Mouse (Mus musculus) cortical plate, adult 2 months (tissue): ENCODE data around the gene A030003K21Rik. TPM values are rescaled to one million over a fixed set of nuclear protein-coding genes. Genes with fewer than 3 reads are reported as not detected.
"Not testable (repeated sequence)": the region's sequence is repeated elsewhere in the genome, so short reads cannot be mapped to it uniquely, and the experiment has no call there.

Experiments
- H3K27ac ChIP-seq: fragments of 200-500 bp; 2 replicates; pipeline ENCODE4 v1.5.1; 2012; ENCODE audit warnings: low read length, control low read depth, inconsistent platforms; ENCODE audit not compliant: insufficient read depth
- H3K4me1 ChIP-seq: fragments of 200-500 bp; 2 replicates; pipeline ENCODE4 v1.6.1; 2011; ENCODE audit warnings: low read length; ENCODE audit not compliant: control insufficient read depth, insufficient read depth
- H3K4me3 ChIP-seq: fragments of 200-500 bp; 2 replicates; pipeline ENCODE4 v1.5.1; 2011; ENCODE audit warnings: mild to moderate bottlenecking, low read length, control low read depth; ENCODE audit not compliant: insufficient read depth
- CTCF ChIP-seq: fragments of 200-500 bp; IDR thresholded peaks from 2 replicates; pipeline ENCODE4 v1.5.1; 2011; ENCODE audit warnings: mild to moderate bottlenecking, control low read depth, low read length; ENCODE audit not compliant: insufficient read depth; ENCODE audit errors: extremely low read depth
- POLR2A ChIP-seq: fragments of 200-500 bp; IDR thresholded peaks from 2 replicates; pipeline ENCODE4 v1.6.1; 2011; ENCODE audit warnings: mild to moderate bottlenecking, low read length, control low read depth; ENCODE audit not compliant: insufficient read depth; ENCODE audit errors: extremely low read depth
- polyA plus RNA-seq: library from polyadenylated mRNA; depleted of rRNA; stranded (reverse); fragments of >200 nt; gene quantifications from 2 replicates; pipeline ENCODE4 v1.2.3, GENCODE M21; 2012

A030003K21Rik gene
- polyA plus RNA-seq, 1 experiment, result not detected

- Histone ChIP-seq H3K4me3 (no peak overlapping the region), H3K4me1 (no peaks in the 10 kb centered on the region), H3K27ac (peak overlapping the region; percentile 14; the same call in 1 of the 2 replicates)
- TF ChIP-seq CTCF (no peak), POLR2A (no peak)
These were observed 30.1 kb upstream of the A030003K21Rik start for GRCm38 (mm10) chr1:82973244-82973643.

- Histone ChIP-seq H3K4me3 (no peak overlapping the region), H3K4me1 (no peaks in the 10 kb centered on the region), H3K27ac (no peak overlapping the region)
- TF ChIP-seq CTCF (no peak), POLR2A (no peak)
These were observed 28.9 kb upstream of the A030003K21Rik start for GRCm38 (mm10) chr1:82972046-82972445.

- TF ChIP-seq CTCF (no peak), POLR2A (no peak)
- H3K27ac ChIP-seq, result no peak overlapping the region
- no peaks in the 10 kb centered on the region for H3K4me1 ChIP-seq
- H3K4me3 ChIP-seq, result no peak overlapping the region
These were observed 23.2 kb upstream of the A030003K21Rik start for GRCm38 (mm10) chr1:82966413-82966812.

- TF ChIP-seq POLR2A, result no peak
- TF ChIP-seq CTCF, result no peak
- Histone ChIP-seq H3K4me3 (no peak within 1 kb of the TSS), H3K27ac (no peak within 1 kb of the TSS), H3K4me1 (no peaks in the 10 kb centered on the region)
These were observed 16.7 kb upstream of the A030003K21Rik start, which contains the start of gene Gm47955 for GRCm38 (mm10) chr1:82959870-82960385. TSS of gene Gm47955 (plus strand) at chr1:82960286.

GRCm38 (mm10) chr1:82955913-82956312 lies 12.7 kb upstream of the A030003K21Rik start, which contains the start of gene Gm7544:
TSS of gene Gm7544 (minus strand) at chr1:82956013.
- not testable (repeated sequence) for H3K27ac ChIP-seq, H3K4me3 ChIP-seq

GRCm38 (mm10) chr1:82948601-82949000 lies 5.4 kb upstream of the A030003K21Rik start:
- no peak overlapping the region for H3K27ac ChIP-seq
- no peaks in the 10 kb centered on the region for H3K4me1 ChIP-seq
- no peak overlapping the region for H3K4me3 ChIP-seq
- TF ChIP-seq POLR2A (no peak), CTCF (no peak)

More at GRCm38 (mm10) chr1:82955913-82956312, 12.7 kb upstream of the A030003K21Rik start, which contains the start of gene Gm7544:
- H3K4me1 ChIP-seq, result not testable (repeated sequence)

- not testable (repeated sequence) for H3K4me3 ChIP-seq, H3K4me1 ChIP-seq, H3K27ac ChIP-seq
These were observed 2.8 kb upstream of the A030003K21Rik start for GRCm38 (mm10) chr1:82946029-82946428.

GRCm38 (mm10) chr1:82942505-82942904 lies 683 bp downstream of the A030003K21Rik start:
- not testable (repeated sequence) for H3K27ac ChIP-seq, H3K4me1 ChIP-seq, H3K4me3 ChIP-seq

- H3K27ac ChIP-seq, result no peak overlapping the region
- TF ChIP-seq POLR2A, result no peak
- no peak for TF ChIP-seq CTCF
- no peak overlapping the region for H3K4me3 ChIP-seq
- no peaks in the 10 kb centered on the region for H3K4me1 ChIP-seq
These were observed 4.5 kb downstream of the A030003K21Rik start for GRCm38 (mm10) chr1:82938666-82939065.

GRCm38 (mm10) chr1:82931326-82931725 lies 11.9 kb downstream of the A030003K21Rik start, which contains the start of gene Gm6217:
TSS of gene Gm6217 (minus strand) at chr1:82931399.
- not testable (repeated sequence) for H3K4me3 ChIP-seq, H3K4me1 ChIP-seq, H3K27ac ChIP-seq

GRCm38 (mm10) chr1:82930558-82930957 lies 12.6 kb downstream of the A030003K21Rik start:
- not testable (repeated sequence) for H3K4me3 ChIP-seq, H3K27ac ChIP-seq, H3K4me1 ChIP-seq
